Mouse (Mus musculus) kidney, postnatal 14 days (tissue): ENCODE data around the gene Slc6a15.

Experiments
- DNase-seq: peaks from one replicate; pipeline ENCODE4 v3.0.0; 2022; ENCODE audit warnings: mixed read lengths

The Slc6a15 gene

DNA sequence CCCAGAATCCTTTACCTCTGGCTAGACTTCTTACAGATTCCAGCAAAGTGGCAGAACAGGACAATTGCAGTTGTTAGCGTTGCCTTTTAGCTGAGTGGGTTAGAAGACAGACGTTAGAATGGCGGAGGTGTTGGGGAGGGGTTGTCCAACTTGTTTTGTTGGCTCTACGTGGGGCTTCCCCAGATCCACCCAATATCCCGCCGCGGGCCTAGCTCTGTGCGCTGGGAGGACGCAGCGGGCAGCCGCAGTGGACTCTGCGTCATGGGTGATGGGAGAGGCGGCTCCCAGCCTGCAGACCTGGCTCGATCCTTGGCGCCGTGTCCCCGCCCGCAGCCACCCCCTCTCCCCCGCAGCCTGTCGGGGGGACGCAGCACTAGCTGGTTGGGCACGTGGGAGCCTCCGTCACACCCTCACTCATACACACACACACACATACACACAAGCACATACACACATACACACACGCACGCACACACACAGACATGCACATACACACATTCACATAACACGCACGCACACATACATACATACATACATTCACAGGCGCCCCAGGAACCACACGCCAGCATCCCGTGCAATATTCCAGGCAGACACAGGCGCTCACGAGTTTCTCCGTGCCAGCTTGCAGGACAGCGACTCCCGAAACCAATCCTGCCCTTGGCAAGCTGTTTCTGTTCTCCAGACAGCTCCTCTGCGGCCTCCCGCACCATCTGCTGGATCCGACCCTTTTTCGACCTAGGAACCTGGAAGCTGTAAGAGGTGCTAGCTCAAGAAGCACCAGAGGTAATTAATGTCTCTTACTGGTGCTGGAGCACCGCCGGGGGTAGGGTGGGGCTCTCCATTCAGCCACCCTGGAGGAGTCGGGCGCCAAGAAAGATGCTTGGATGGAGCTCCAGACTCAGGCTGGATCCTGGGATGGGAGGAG lies at the start of gene Slc6a15:
Gene Slc6a15, plus strand, starts transcription at position 413 of the 925 bp plus-strand sequence.
- peak; percentile 53 for DNase-seq

DNA sequence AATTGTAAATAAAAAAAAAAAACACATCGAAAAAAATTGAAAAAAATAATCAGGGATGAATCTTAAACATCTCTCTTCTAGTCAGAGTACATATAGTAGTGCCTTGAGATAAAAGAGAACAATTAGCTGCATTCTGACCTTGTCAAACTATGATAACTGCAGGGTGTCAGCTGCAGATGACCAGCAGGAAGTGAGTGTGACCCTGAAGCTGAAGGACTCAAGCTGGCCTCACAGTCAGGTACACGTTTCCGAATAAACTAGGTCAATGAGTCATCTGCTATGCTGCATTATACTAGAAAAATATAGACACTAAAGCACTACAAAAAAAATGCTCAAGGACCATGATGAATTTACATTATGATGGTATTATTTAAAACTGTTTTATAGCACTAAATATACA lies 45.6 kb upstream of the Slc6a15 start:
- no peak for DNase-seq

DNA sequence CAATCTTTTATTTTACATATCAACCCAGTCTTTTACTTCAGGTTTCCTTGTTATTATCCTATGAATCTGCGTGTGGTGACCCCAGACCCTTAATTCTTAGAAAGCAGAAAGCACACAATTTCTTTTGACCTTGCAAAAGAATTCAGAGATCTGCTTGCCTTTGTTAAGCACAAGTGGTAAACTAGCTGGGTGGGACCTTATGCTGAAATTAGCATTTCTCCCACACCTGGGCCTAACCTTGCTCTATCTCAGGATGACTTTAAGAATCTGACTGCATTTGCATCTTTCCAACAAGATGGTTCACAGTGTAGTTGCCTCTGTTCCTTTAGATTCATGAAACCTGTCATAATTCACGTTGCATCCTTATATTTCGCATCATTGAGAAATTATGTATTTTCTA lies 44.2 kb upstream of the Slc6a15 start:
- no peak for DNase-seq

DNA sequence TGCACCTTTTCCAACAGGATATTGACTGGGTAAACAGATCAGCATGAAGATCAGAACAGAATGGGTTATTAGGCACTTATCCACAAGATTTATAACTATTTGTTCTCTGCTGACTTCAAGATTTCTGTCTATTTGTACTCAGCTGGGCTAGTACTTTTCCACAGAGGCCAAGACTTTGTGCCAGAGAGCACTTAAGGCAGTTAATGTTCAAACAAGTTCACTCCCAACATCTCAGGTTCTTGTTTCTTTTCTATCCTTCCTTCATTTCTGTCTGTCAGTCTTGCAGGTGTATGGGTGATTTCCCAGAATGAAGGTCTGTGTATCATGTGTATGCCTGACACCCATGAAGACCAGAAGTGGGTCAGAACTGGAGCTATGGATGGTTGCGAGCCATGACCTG lies 33.3 kb upstream of the Slc6a15 start:
- DNase-seq = peak; percentile 19

DNA sequence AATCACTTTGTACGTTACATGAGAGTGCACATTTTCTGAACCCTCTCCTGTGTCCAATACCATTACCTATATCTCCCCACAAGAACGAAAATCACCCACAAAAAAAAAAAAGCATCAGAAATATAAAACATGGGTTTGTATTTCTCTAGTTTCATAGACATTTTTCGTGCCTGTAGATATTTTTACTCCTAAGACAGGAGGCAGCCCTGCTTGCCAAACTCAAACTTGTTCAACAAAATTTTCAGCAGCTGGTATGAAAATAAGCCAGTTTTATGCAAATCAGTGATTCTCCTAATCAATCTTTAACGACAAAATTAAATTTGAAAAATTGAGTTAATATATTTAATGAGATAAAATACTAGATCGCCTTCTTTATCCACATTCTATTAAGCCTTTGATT lies 27.7 kb upstream of the Slc6a15 start:
- DNase-seq = no peak

DNA sequence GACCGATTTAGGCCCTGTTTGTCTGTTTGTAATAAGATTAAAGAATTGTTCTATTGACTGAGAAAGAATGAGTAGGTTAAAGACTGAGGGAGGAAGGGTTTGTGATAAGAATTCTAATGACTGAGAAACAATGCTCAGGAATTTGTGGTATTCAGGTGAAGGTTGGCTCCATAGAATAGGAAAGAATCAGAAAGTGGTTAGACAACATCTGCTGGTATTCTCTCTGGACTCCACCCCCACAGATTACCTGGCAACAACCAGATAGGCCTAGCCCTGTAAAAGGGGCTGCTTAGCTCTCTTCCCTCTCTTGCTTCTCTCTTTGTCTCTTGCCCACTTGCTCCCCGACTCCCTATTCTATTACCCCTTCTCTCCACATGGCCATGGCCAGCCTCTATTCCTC lies 20.8 kb upstream of the Slc6a15 start:
- no peak for DNase-seq

DNA sequence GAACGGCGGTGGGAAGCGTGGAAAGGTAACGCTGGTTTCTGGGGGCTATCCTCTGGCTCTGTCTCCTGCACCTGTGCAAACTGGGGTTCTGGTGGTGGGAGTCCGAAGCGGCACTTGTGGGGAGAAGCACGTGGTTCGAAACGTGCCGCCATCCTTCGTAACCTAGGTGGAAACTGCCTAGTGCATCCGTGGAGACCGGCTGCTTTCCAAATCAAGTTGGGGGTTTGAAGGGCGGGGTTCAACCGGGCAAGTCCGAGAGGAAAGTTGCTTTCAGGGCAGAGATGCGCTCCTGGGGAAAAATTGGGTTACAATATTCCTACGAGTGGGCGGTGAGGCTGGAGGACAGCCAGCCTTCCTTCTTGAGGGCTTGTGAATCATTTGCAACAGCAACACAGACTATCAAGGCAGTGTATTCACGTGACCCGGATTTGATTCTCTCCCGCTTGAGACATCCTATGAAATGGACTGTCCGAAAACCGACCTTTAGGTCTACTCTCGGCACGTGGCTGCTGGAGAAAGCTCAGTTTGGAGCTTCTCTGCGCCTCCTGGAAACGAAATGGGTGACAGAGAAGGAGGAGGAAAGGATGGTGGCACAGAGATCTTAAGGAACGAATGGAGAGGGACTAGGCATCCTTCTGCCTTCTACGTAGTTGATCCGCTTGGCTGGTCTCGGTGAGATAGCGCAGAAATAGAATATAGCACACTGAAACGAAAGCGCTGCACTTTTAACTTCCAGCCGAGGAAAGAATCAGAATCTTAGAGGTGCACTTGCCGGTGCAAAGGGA lies 905 bp downstream of the Slc6a15 start:
- DNase-seq = peak; percentile 47

DNA sequence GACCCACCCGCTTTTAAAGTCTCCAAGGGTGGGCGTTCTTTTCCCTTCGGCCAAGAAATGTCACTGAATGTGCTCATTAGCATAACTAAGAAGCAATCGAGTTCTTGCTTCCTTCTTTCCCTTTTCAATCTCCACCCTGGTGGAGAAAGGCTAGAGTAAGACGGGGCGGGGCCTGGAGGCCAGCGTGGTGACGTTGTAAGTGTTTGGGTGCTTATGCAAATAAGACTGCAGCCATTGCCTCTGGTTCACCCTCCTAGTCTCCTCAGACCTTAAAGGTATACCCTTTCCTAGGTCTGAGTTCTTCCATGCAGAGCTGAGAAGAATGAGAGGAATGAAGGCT lies 1.5 kb downstream of the Slc6a15 start:
- peak; percentile 85 for DNase-seq

DNA sequence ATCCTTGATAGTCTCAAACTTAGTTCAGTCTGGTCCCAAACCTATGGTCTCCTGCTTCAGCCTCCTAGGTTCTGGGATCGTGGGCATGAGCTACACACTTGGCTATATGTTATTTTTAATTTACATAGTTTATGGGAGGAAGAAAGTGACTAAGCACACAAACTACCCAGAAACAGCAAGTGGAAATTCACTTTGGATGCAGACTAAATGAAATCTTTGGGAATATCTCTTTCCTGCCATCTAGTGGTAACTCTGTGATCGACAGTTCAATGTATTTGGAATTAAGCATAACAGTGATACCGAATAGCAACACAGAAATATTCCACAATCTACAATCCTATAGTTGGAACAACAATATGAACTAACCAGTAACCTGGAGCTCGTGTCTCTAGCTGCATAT lies 34.6 kb downstream of the Slc6a15 start:
- DNase-seq = peak; percentile 34

DNA sequence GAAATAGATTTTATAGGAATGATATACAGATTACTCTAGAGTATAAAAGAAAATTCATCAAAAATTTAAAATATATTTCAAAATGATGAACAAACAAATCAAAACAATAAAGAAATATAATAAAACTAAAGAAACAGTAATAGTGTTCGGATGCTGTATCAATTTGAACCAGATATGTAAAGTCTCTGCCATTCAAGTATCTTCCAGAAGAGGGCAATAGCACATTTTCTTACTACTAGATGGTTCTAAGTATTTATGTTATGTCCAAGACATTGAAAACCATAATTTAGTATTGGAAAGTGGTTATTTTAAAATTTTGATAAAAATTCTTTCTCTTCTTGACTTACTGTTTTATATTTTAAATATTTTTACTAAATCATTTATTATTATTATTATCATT lies 60.1 kb downstream of the Slc6a15 start:
- DNase-seq = no peak

DNA sequence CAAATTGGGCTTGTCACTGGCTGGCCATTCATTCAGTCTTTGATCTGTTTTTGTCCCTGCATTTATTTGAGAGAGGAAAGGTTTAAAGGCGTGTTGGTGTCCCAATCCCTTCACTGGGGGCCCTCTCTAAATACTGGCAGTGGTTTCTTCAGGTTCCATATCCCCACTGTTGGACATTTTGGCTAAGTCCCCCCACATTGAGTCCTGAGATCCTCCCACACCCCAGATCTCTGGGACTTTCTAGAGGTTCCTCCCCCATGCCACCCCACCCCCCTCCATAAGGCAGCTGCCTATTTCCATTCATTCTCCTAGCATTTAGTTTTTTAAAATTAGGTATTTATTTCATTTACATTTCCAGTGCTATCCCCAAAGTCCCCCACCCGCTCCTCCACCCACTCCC lies 75.0 kb downstream of the Slc6a15 start:
- DNase-seq = no peak

DNA sequence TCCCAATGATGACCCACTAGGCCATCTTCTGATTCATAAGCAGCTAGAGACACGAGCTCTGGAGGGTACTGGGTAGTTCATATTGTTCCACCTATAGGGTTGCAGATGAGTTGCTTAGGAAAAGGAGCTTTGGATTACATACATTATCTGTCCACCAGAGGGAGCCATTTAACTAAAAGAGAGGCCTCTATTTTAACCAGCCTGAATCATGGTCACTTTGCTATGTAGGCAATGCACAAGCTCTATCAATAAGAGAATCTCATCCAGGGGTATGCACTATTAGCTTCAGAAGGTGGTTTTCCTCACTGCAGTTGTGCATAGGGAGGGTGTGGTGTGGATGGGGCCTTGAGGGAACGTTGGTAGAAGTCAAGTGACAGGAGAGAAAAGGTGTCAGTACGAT lies 75.5 kb downstream of the Slc6a15 start:
- peak; percentile 24 for DNase-seq

DNA sequence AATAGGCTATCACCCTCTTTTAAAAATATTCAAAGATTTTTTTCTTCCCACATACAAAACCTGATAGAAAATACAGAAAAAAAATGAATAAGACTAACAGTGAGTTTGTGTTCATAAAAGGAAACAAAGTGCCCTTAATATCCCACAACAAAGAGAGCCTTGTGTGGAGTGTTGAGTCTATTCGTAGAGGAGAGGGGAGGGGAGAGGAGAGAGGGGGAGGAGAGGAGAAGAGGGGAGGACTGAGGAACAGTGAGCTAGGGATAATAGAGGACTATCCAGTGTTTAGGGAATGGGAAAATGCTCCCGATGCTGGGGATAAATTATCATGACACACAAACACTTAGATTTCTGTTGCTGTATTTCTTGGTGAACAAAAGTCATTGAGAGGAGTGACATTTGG lies 80.8 kb downstream of the Slc6a15 start:
- no peak for DNase-seq

DNA sequence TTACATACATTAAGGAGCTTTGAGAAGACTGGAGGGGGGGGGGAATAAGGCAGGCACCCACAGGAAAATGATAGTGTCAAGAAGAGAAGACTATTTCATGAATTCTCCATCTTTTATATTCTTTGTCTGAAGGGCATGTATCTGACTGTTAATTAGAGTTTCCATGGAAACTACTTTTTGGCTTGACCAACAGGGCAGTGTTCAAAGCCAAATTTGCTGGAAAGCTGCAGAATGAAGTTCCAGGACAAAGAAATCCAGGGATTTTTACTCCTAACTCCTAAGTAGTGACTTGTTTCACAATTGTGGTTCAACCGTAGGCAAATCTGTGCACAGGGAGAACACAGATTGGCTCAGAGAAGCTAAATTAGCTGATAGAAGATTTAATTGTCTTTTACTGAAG lies 90.3 kb downstream of the Slc6a15 start:
- DNase-seq = no peak
